Mouse (Mus musculus) colon, adult 2 months (tissue): Measurements from ENCODE around the gene Trim43c. TPM values are rescaled to one million over a fixed set of nuclear protein-coding genes. Genes with fewer than 3 reads are reported as not detected.

Experiments
- polyA plus RNA-seq: library from polyadenylated mRNA; depleted of rRNA; stranded (reverse); fragments of >200 nt; gene quantifications from 2 replicates; pipeline ENCODE4 v1.2.3, GENCODE M21; 2012; rRNA removed

Trim43c gene
- not detected in 2 replicates for polyA plus RNA-seq

GRCm38 (mm10) chr9:88838864-88839263, at the start of gene Trim43c:
Gene Trim43c, plus strand, starts transcription at chr9:88839164.

Other genes starting within 250 kb of the Trim43c start
- 7.0 and 10.2 TPM in 2 replicates for gene Mthfsl, start 118.9 kb upstream of the Trim43c start, polyA plus RNA-seq
- gene Bcl2a1d, start 107.2 kb upstream of the Trim43c start, polyA plus RNA-seq, result 0.28 and 1.1 TPM in 2 replicates
- gene Bcl2a1a, start 117.7 kb downstream of the Trim43c start, polyA plus RNA-seq, result 0.35 and 0.87 TPM in 2 replicates